Mouse (Mus musculus) spleen, adult 2 months (tissue): ENCODE measurements around the gene Snrpa. TPM values are rescaled to one million over a fixed set of nuclear protein-coding genes. Genes with fewer than 3 reads are reported as not detected.
A peak's percentile ranks its signal among the peaks of the same experiment; 100 is the strongest.

Experiments
- DNase-seq, 2 experiments: peaks; one replicate each; pipeline versions ENCODE4 v3.0.0 to v3.0.0-alpha.2; 2012 to 2021; ENCODE audit warnings: low spot score in 2 of 2, low read depth in 1 of 2
- H3K27ac ChIP-seq: fragments of 200-500 bp; 2 replicates; pipeline ENCODE4 v1.5.1; 2012; ENCODE audit warnings: low read length, inconsistent platforms; ENCODE audit not compliant: insufficient read depth
- H3K27me3 ChIP-seq: fragments of 200-500 bp; 2 replicates; pipeline ENCODE4 v1.6.1; 2012; ENCODE audit warnings: mild to moderate bottlenecking, moderate library complexity, low read length, inconsistent platforms; ENCODE audit not compliant: control insufficient read depth, insufficient read depth
- H3K36me3 ChIP-seq: fragments of 200-500 bp; 2 replicates; pipeline ENCODE4 v1.6.1; 2012; ENCODE audit warnings: mild to moderate bottlenecking, low read length, inconsistent platforms; ENCODE audit not compliant: control insufficient read depth, insufficient read depth
- H3K4me1 ChIP-seq: fragments of 200-500 bp; 2 replicates; pipeline ENCODE4 v1.6.1; 2011; ENCODE audit warnings: inconsistent platforms; ENCODE audit not compliant: control insufficient read depth, insufficient read depth, insufficient read length
- H3K4me3 ChIP-seq: fragments of 200-500 bp; 2 replicates; pipeline ENCODE4 v1.5.1; 2011; ENCODE audit warnings: mild to moderate bottlenecking, inconsistent platforms; ENCODE audit not compliant: insufficient read depth, insufficient read length; ENCODE audit errors: extremely low read depth
- CTCF ChIP-seq: fragments of 200-500 bp; IDR thresholded peaks from 2 replicates; pipeline ENCODE4 v1.5.1; 2011; ENCODE audit warnings: mild to moderate bottlenecking, inconsistent platforms; ENCODE audit not compliant: insufficient read depth, insufficient read length, insufficient replicate concordance; ENCODE audit errors: extremely low read depth
- POLR2A ChIP-seq: fragments of 200-500 bp; IDR thresholded peaks from 2 replicates; pipeline ENCODE4 v1.6.1; 2011; ENCODE audit warnings: low read depth, low read length, inconsistent platforms
- WGBS: fragments of 180-500 bp; shearing (Covaris S2); methylation state at CpG from one replicate; pipeline ENCODE4 v1.1.7; 2018; 5-methylcytosine and 5-hydroxymethylcytosine counted together
- polyA plus RNA-seq: library from polyadenylated mRNA; depleted of rRNA; stranded (reverse); fragments of >200 nt; gene quantifications from 2 replicates; pipeline ENCODE4 v1.2.3, GENCODE M21; 2012

Snrpa gene
- polyA plus RNA-seq, 1 experiment = 93.7 TPM

GRCm38 (mm10) chr7:27167475-27168094 is 28.5 kb downstream of the Snrpa start:
- H3K4me3 ChIP-seq = peak overlapping the region; percentile 44
- no peak for TF ChIP-seq POLR2A
- TF ChIP-seq CTCF = no peak
- 47% methylated on average over 11 of the region's 11 CpGs for WGBS
- DNase-seq = no peak
- H3K36me3 ChIP-seq = peaks cover 19% of the 10 kb centered on the region
- H3K4me1 ChIP-seq = peaks cover 32% of the 10 kb centered on the region
- no peaks in the 10 kb centered on the region for H3K27me3 ChIP-seq
- peak overlapping the region; percentile 99 for H3K27ac ChIP-seq

GRCm38 (mm10) chr7:27166614-27167474 is 29.2 kb downstream of the Snrpa start, which contains the start of gene Egln2:
Gene Egln2 (minus strand): TSS chr7:27166802.
- peak; percentile 91 to 96 for DNase-seq
- WGBS = under 1% methylated on average over 61 of the region's 61 CpGs

GRCm38 (mm10) chr7:27166229-27166613 is 29.9 kb downstream of the Snrpa start:
- Histone ChIP-seq H3K27me3 (no peaks in the 10 kb centered on the region), H3K4me1 (peaks cover 32% of the 10 kb centered on the region), H3K36me3 (peaks cover 14% of the 10 kb centered on the region), H3K4me3 (peak overlapping the region; percentile 79), H3K27ac (peak overlapping the region; percentile 99)
- no peak for TF ChIP-seq CTCF
- TF ChIP-seq POLR2A = peak; percentile 20; the same call in 1 of the 2 replicates
- DNase-seq = peak; percentile 62 to 84
- WGBS = 1% methylated on average over 31 of the region's 43 CpGs

More at GRCm38 (mm10) chr7:27166614-27167474, 29.2 kb downstream of the Snrpa start, which contains the start of gene Egln2:
- Histone ChIP-seq H3K36me3 (peaks cover 15% of the 10 kb centered on the region), H3K27me3 (no peaks in the 10 kb centered on the region), H3K4me3 (peak within 1 kb of the TSS; percentile 79), H3K4me1 (peaks cover 32% of the 10 kb centered on the region), H3K27ac (peak within 1 kb of the TSS; percentile 99)
- peak; percentile 43 for TF ChIP-seq POLR2A
- TF ChIP-seq CTCF = no peak

GRCm38 (mm10) chr7:27165696-27166095 is 30.4 kb downstream of the Snrpa start:
- 3% methylated on average over 8 of the region's 8 CpGs for whole genome bisulfite sequencing
- peaks cover 10% of the 10 kb centered on the region for H3K36me3 ChIP-seq
- H3K27me3 ChIP-seq = no peaks in the 10 kb centered on the region
- no peak for DNase-seq
- H3K4me1 ChIP-seq = peaks cover 32% of the 10 kb centered on the region
- H3K4me3 ChIP-seq = peak overlapping the region; percentile 79
- TF ChIP-seq POLR2A = no peak
- H3K27ac ChIP-seq = peak overlapping the region; percentile 99

GRCm38 (mm10) chr7:27165007-27165655 is 30.9 kb downstream of the Snrpa start:
- Histone ChIP-seq H3K36me3 (peaks cover 8% of the 10 kb centered on the region), H3K27me3 (no peaks in the 10 kb centered on the region), H3K4me1 (peaks cover 35% of the 10 kb centered on the region), H3K27ac (peak overlapping the region; percentile 99; the same call in 1 of the 2 replicates), H3K4me3 (peak overlapping the region; percentile 79; the same call in 1 of the 2 replicates)
- TF ChIP-seq POLR2A = no peak
- no peak for TF ChIP-seq CTCF
- 75% methylated on average over 23 of the region's 23 CpGs for WGBS
- DNase-seq = peak in 1 of 2 experiments; percentile 19

- WGBS = 94% methylated on average over 33 of the region's 33 CpGs
- no peaks in the 10 kb centered on the region for H3K27me3 ChIP-seq
- H3K4me1 ChIP-seq = peaks cover 37% of the 10 kb centered on the region
- TF ChIP-seq CTCF (no peak), POLR2A (no peak)
- no peak overlapping the region for H3K27ac ChIP-seq
- peaks cover 8% of the 10 kb centered on the region for H3K36me3 ChIP-seq
- no peak for DNase-seq
- no peak overlapping the region for H3K4me3 ChIP-seq
Measured at GRCm38 (mm10) chr7:27164112-27164947, 31.7 kb downstream of the Snrpa start.
